Mouse (Mus musculus): Measurements from ENCODE around the gene Sorbs2. TPM values are rescaled to one million over a fixed set of nuclear protein-coding genes. Genes with fewer than 3 reads are reported as not detected.

Sorbs2 gene
- polyA plus RNA-seq, 1 experiment from 2014 or later: 66.1 TPM

DNA sequence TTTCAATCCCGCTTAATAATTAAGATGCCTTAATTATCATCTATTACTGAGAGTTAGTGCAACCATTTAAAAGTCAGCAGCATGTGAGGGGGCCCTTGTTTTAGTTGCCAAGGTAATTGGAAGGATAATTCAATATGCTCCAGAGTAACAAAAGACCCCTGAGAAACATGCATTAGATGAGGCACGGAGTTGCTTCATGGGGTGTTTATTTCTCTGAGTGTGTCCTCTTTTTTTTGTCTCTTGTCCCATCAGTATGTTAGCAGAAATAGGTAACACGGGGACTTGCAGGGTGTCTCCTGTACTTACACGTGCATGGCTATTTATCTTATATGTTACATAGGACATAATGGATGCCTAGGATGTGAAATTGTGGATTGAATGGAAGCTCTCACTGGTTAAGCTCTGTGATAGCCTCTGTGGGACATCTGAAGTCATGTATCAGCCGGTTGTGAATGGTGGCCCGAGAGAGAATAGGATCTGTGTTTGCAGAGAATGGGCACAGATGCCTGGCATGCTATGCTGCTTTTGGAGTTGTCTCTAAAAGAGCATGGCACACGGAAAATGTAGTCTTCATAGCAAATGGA is 1.0 kb downstream of the Sorbs2 start:
- Histone ChIP-seq H3K4me1 (replicated peaks; ENCODE audit: control insufficient read depth, insufficient read depth, low read length) (no peaks in the 10 kb centered on the region), H3K9ac (ENCODE audit: low read depth, low read length) (peak overlapping the region; percentile 73), H3K4me2 (replicated peaks; ENCODE audit: low read depth, low read length) (peak overlapping the region; percentile 22), H3K36me3 (ENCODE audit: control insufficient read depth, insufficient read depth, low read length) (no peaks in the 10 kb centered on the region), H3K9me3 (ENCODE audit: control insufficient read depth, low read length) (no peaks in the 10 kb centered on the region), H3K4me3 (ENCODE audit: low read depth, low read length) (peak overlapping the region; percentile 44), H3K27me3 (ENCODE audit: control insufficient read depth, insufficient read depth, low read length) (no peaks in the 10 kb centered on the region), H3K27ac (ENCODE audit: low read depth, low read length) (peak overlapping the region; percentile 84; the same call in 1 of the 2 replicates)
- WGBS: 56% methylated on average over 7 of the region's 7 CpGs
- peak; percentile 4 for DNase-seq (ENCODE audit: low spot score)
- no peak for ATAC-seq (ENCODE audit: low FRiP score)

DNA sequence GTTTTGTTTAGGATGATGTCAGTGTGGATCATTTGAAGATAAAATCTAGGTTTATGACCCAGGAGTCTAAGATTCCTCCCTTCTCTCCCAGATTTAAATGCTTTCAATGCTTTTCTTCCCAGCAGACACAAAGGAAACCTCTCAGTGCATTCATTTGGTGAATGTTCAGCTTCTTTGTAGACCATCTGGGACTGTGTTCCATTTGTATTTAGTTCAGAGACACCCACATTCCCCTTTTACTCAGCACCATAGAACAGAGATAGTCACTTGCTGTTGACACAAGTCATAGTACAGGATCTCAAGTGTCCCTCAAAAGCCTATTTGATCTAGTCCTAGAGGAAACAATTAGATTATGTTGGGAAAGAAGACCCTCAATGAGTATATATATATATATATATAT is 4.8 kb downstream of the Sorbs2 start:
- ATAC-seq (ENCODE audit: low FRiP score) (no peak), DNase-seq (ENCODE audit: low spot score) (no peak)
- no peaks in the 10 kb centered on the region for H3K27me3 ChIP-seq (ENCODE audit: control insufficient read depth, insufficient read depth, low read length)

DNA sequence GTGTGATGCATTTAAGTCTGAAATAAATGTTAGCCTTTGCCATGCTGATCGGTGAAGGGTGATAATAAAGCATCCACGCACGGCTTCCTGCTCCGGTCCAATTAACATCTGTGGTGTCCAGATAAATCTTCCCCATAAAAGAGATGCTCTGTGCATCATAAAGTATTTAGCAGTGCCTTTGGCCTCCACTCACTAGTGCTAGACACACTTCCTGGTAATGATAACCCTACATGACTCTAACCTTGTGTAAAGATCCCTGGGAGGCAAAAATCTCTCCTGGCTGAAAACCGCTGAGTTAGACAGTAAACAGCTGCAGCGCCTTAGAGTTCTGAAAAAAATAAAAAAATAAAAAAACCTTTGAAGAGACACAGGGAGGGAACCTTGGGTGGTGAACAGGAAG is 14.0 kb downstream of the Sorbs2 start:
- Histone ChIP-seq H3K4me1 (replicated peaks; ENCODE audit: control insufficient read depth, insufficient read depth, low read length) (no peaks in the 10 kb centered on the region), H3K4me2 (replicated peaks; ENCODE audit: low read depth, low read length) (no peak overlapping the region), H3K27ac (ENCODE audit: low read depth, low read length) (no peak overlapping the region), H3K9ac (ENCODE audit: low read depth, low read length) (no peak overlapping the region), H3K4me3 (ENCODE audit: low read depth, low read length) (no peak overlapping the region), H3K27me3 (ENCODE audit: control insufficient read depth, insufficient read depth, low read length) (no peaks in the 10 kb centered on the region), H3K9me3 (ENCODE audit: control insufficient read depth, low read length) (no peaks in the 10 kb centered on the region), H3K36me3 (ENCODE audit: control insufficient read depth, insufficient read depth, low read length) (no peaks in the 10 kb centered on the region)
- 84% methylated on average over 6 of the region's 6 CpGs for WGBS
- DNase-seq (ENCODE audit: low spot score): no peak
- no peak for ATAC-seq (ENCODE audit: low FRiP score)

More for the DNA sequence above, 4.8 kb downstream of the Sorbs2 start:
- Histone ChIP-seq H3K4me2 (replicated peaks; ENCODE audit: low read depth, low read length) (no peak overlapping the region), H3K27ac (ENCODE audit: low read depth, low read length) (no peak overlapping the region), H3K9ac (ENCODE audit: low read depth, low read length) (no peak overlapping the region), H3K4me1 (replicated peaks; ENCODE audit: control insufficient read depth, insufficient read depth, low read length) (no peaks in the 10 kb centered on the region), H3K36me3 (ENCODE audit: control insufficient read depth, insufficient read depth, low read length) (no peaks in the 10 kb centered on the region), H3K9me3 (ENCODE audit: control insufficient read depth, low read length) (no peaks in the 10 kb centered on the region), H3K4me3 (ENCODE audit: low read depth, low read length) (no peak overlapping the region)

DNA sequence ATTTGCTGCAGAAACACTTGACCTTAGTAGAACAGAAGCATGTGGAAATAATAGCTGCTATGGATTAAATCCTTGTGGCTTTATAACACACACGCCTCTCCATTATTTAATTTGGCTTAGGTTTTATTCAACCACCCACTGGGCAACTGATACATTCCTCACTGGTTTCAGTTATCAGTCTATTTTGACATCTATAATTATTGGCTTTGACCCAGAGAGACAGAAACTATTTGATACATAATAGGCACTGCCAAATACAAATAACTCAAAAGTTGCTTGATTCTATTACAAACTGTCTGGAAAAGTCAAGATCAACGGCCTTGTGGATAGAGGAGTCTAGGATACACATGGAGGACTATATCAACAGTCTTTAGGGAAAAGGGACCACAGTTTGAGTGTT is 20.1 kb downstream of the Sorbs2 start:
- Histone ChIP-seq H3K27me3 (ENCODE audit: control insufficient read depth, insufficient read depth, low read length) (no peaks in the 10 kb centered on the region), H3K36me3 (ENCODE audit: control insufficient read depth, insufficient read depth, low read length) (no peaks in the 10 kb centered on the region), H3K9me3 (ENCODE audit: control insufficient read depth, low read length) (no peaks in the 10 kb centered on the region), H3K4me1 (replicated peaks; ENCODE audit: control insufficient read depth, insufficient read depth, low read length) (no peaks in the 10 kb centered on the region), H3K4me3 (ENCODE audit: low read depth, low read length) (no peak overlapping the region), H3K27ac (ENCODE audit: low read depth, low read length) (no peak overlapping the region), H3K9ac (ENCODE audit: low read depth, low read length) (no peak overlapping the region), H3K4me2 (replicated peaks; ENCODE audit: low read depth, low read length) (no peak overlapping the region)
- ATAC-seq (ENCODE audit: low FRiP score) (no peak), DNase-seq (ENCODE audit: low spot score) (no peak)
- WGBS: 80% methylated on average over 2 of the region's 2 CpGs

DNA sequence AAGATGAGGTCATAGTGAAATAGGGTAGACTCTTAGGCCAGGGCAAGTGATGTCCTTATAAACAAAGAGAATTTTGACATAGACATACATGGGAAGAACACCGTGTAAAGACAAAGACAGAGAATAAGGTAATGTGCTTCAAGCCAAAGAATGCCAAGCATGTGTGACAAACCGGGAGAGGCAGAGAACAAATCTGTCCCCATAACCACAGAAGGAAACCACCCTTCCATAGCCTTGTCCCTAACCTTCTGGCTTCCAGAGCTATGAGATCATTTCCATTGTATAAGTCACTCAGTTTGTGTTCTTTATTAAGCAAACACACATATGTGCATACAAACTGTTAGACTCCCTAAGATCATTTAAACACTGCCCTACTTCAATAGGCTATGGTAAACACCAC is 21.3 kb downstream of the Sorbs2 start:
- Histone ChIP-seq H3K27me3 (ENCODE audit: control insufficient read depth, insufficient read depth, low read length) (no peaks in the 10 kb centered on the region), H3K36me3 (ENCODE audit: control insufficient read depth, insufficient read depth, low read length) (no peaks in the 10 kb centered on the region), H3K4me1 (replicated peaks; ENCODE audit: control insufficient read depth, insufficient read depth, low read length) (no peaks in the 10 kb centered on the region), H3K27ac (ENCODE audit: low read depth, low read length) (no peak overlapping the region), H3K4me2 (replicated peaks; ENCODE audit: low read depth, low read length) (no peak overlapping the region), H3K9ac (ENCODE audit: low read depth, low read length) (no peak overlapping the region), H3K9me3 (ENCODE audit: control insufficient read depth, low read length) (no peaks in the 10 kb centered on the region), H3K4me3 (ENCODE audit: low read depth, low read length) (no peak overlapping the region)
- DNase-seq (ENCODE audit: low spot score) (no peak), ATAC-seq (ENCODE audit: low FRiP score) (no peak)
- 88% methylated on average over 2 of the region's 2 CpGs for WGBS

DNA sequence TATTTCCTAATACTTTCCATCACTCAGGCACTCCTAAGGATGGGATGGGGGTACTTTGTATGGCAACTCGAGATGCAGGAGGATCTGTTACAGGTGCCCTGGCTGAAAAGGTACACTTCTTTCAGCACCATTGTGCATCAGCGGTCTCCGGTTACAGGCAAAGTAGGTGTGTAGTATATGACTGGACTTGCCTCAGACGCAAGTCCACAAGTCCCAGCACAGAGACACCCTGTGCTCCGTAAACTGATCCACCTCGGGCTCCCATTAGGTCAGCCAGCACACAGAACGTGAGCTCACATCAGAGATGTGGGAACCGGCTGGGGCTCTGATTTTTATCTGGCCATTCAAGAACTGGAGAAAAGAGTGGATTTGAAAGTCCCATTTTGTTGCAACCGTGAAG is 29.0 kb downstream of the Sorbs2 start:
- no peak overlapping the region for H3K27ac ChIP-seq (ENCODE audit: low read depth, low read length)
- H3K9me3 ChIP-seq (ENCODE audit: control insufficient read depth, low read length): no peaks in the 10 kb centered on the region
- H3K4me3 ChIP-seq (ENCODE audit: low read depth, low read length): no peak overlapping the region
- no peak overlapping the region for H3K4me2 ChIP-seq (replicated peaks; ENCODE audit: low read depth, low read length)
- no peak overlapping the region for H3K9ac ChIP-seq (ENCODE audit: low read depth, low read length)
- WGBS: 75% methylated on average over 9 of the region's 9 CpGs
- DNase-seq (ENCODE audit: low spot score) (no peak), ATAC-seq (ENCODE audit: low FRiP score) (no peak)
- no peaks in the 10 kb centered on the region for H3K36me3 ChIP-seq (ENCODE audit: control insufficient read depth, insufficient read depth, low read length)
- H3K4me1 ChIP-seq (replicated peaks; ENCODE audit: control insufficient read depth, insufficient read depth, low read length): no peaks in the 10 kb centered on the region
- H3K27me3 ChIP-seq (ENCODE audit: control insufficient read depth, insufficient read depth, low read length): no peaks in the 10 kb centered on the region

DNA sequence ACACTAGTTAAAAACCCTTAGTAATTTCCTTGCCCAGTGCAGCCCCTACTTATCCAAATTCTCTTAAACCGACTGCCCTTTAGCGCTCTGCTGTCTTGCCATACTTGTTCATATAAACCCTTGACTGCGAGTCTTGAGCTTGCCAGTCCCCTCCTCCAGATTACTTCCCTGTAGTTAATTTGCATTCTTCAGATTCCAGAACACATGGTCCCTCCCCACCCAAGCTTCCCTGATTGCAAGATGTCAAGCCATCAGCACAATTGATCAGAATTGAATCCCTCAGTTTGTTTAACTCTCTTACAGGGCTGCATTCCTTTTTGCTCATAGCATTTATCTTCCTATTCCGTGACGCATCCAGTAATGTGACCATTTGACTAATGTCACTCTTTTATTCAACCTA is 32.9 kb downstream of the Sorbs2 start:
- H3K36me3 ChIP-seq (ENCODE audit: control insufficient read depth, insufficient read depth, low read length): no peaks in the 10 kb centered on the region
- no peaks in the 10 kb centered on the region for H3K4me1 ChIP-seq (replicated peaks; ENCODE audit: control insufficient read depth, insufficient read depth, low read length)
- no peak overlapping the region for H3K4me3 ChIP-seq (ENCODE audit: low read depth, low read length)
- H3K9me3 ChIP-seq (ENCODE audit: control insufficient read depth, low read length): no peaks in the 10 kb centered on the region
- 56% methylated on average over 5 of the region's 5 CpGs for WGBS
- no peak overlapping the region for H3K27ac ChIP-seq (ENCODE audit: low read depth, low read length)
- no peak overlapping the region for H3K9ac ChIP-seq (ENCODE audit: low read depth, low read length)
- H3K4me2 ChIP-seq (replicated peaks; ENCODE audit: low read depth, low read length): no peak overlapping the region
- ATAC-seq (ENCODE audit: low FRiP score): no peak
- no peak for DNase-seq (ENCODE audit: low spot score)
- no peaks in the 10 kb centered on the region for H3K27me3 ChIP-seq (ENCODE audit: control insufficient read depth, insufficient read depth, low read length)

DNA sequence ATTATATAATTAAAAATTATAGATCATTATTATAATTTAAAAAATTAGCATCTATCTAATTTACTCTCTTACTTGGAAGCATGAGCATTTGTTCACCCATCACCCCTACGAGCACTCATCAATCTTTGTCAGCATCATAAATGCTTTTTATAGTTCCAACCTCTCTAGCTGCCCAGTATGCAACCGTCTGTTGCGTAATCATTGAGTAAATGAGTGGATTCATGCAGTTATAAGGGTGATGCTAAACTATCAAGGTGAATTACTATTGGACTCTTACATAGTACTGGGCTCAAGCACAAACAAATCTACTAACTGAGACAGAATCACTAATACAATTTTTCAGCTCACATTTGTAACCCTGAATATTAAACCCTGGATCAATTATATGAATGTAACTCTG is 44.6 kb downstream of the Sorbs2 start:
- H3K36me3 ChIP-seq (ENCODE audit: control insufficient read depth, insufficient read depth, low read length): no peaks in the 10 kb centered on the region
- DNase-seq (ENCODE audit: low spot score) (no peak), ATAC-seq (ENCODE audit: low FRiP score) (no peak)
- 77% methylated on average over 3 of the region's 3 CpGs for WGBS
- H3K4me2 ChIP-seq (replicated peaks; ENCODE audit: low read depth, low read length): no peak overlapping the region
- H3K9ac ChIP-seq (ENCODE audit: low read depth, low read length): no peak overlapping the region
- H3K4me3 ChIP-seq (ENCODE audit: low read depth, low read length): no peak overlapping the region
- H3K27me3 ChIP-seq (ENCODE audit: control insufficient read depth, insufficient read depth, low read length): 0 out of 2 replicates have a peak, but pooled peaks cover 2% of the 10 kb centered on the region
- no peaks in the 10 kb centered on the region for H3K9me3 ChIP-seq (ENCODE audit: control insufficient read depth, low read length)
- H3K4me1 ChIP-seq (replicated peaks; ENCODE audit: control insufficient read depth, insufficient read depth, low read length): no peaks in the 10 kb centered on the region
- no peak overlapping the region for H3K27ac ChIP-seq (ENCODE audit: low read depth, low read length)

DNA sequence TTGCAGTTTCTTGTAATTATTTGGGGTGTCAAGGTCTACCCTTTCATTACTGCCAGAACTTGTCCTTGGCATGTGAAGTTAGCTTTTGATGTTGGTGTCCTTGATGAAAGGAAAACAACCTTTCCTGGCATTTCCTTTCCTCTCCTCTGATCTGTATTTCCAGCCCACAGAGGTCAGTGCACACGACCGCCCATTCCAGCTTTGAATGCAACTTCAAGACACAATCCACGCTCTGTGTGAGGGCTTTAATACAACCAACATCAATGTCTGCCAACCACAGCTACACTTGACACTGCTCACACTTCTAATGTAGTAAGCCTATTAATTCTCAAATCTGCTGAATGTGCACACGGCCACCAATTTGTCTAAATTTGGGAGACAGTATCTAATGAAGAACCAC is 47.0 kb downstream of the Sorbs2 start:
- Histone ChIP-seq H3K9me3 (ENCODE audit: control insufficient read depth, low read length) (no peaks in the 10 kb centered on the region), H3K27me3 (ENCODE audit: control insufficient read depth, insufficient read depth, low read length) (0 out of 2 replicates have a peak, but pooled peaks cover 2% of the 10 kb centered on the region), H3K9ac (ENCODE audit: low read depth, low read length) (no peak overlapping the region), H3K4me1 (replicated peaks; ENCODE audit: control insufficient read depth, insufficient read depth, low read length) (no peaks in the 10 kb centered on the region), H3K4me3 (ENCODE audit: low read depth, low read length) (no peak overlapping the region), H3K4me2 (replicated peaks; ENCODE audit: low read depth, low read length) (no peak overlapping the region), H3K27ac (ENCODE audit: low read depth, low read length) (no peak overlapping the region), H3K36me3 (ENCODE audit: control insufficient read depth, insufficient read depth, low read length) (no peaks in the 10 kb centered on the region)
- WGBS: 72% methylated on average over 4 of the region's 4 CpGs
- DNase-seq (ENCODE audit: low spot score) (no peak), ATAC-seq (ENCODE audit: low FRiP score) (no peak)
